Mouse (Mus musculus) intestine, postnatal 0 days (tissue): ENCODE measurements around the gene Slc22a12. TPM values are rescaled to one million over a fixed set of nuclear protein-coding genes. Genes with fewer than 3 reads are reported as not detected.

ENCODE experiments used
- ATAC-seq: fragments of 200-750 bp; cut with Nextera tagmentation; 2 replicates; pipeline ENCODE4 v1.8.0; 2017; ENCODE audit warnings: mild to moderate bottlenecking, moderate TSS enrichment, moderate library complexity
- H3K27ac ChIP-seq: fragments of 300-500 bp; sonication (generic); 2 replicates; pipeline ENCODE4 v1.5.1; 2014; ENCODE audit warnings: mild to moderate bottlenecking, low read depth, low read length, moderate library complexity
- H3K27me3 ChIP-seq: fragments of 300-500 bp; sonication (generic); replicated peaks from 2 replicates; pipeline ENCODE4 v1.6.1; 2014; ENCODE audit warnings: low read length, mixed read lengths; ENCODE audit not compliant: control insufficient read depth, insufficient read depth
- H3K36me3 ChIP-seq: fragments of 300-500 bp; sonication (generic); 2 replicates; pipeline ENCODE4 v1.6.1; 2014; ENCODE audit warnings: mild to moderate bottlenecking, moderate library complexity; ENCODE audit not compliant: control insufficient read depth, insufficient read depth
- H3K4me1 ChIP-seq: fragments of 300-500 bp; sonication (generic); replicated peaks from 2 replicates; pipeline ENCODE4 v1.6.1; 2014; ENCODE audit warnings: antibody characterized with exemption, low read length, mixed read lengths; ENCODE audit not compliant: control insufficient read depth, insufficient read depth
- H3K4me2 ChIP-seq: fragments of 300-500 bp; sonication (generic); replicated peaks from 2 replicates; pipeline ENCODE4 v1.6.1; 2014; ENCODE audit warnings: low read depth, mild to moderate bottlenecking, moderate library complexity
- H3K4me3 ChIP-seq: fragments of 300-500 bp; sonication (generic); 2 replicates; pipeline ENCODE4 v1.5.1; 2014; ENCODE audit warnings: low read depth, low read length
- H3K9ac ChIP-seq: fragments of 300-500 bp; sonication (generic); 2 replicates; pipeline ENCODE4 v1.6.1; 2014; ENCODE audit warnings: mild to moderate bottlenecking, low read depth, low read length
- H3K9me3 ChIP-seq: fragments of 300-500 bp; sonication (generic); 2 replicates; pipeline ENCODE4 v1.6.1; 2016; ENCODE audit warnings: mixed run types; ENCODE audit not compliant: control insufficient read depth
- CTCF ChIP-seq: sonication (generic); IDR thresholded peaks from 2 replicates; pipeline ENCODE4 v1.5.1; 2016; ENCODE audit warnings: low read depth, mild to moderate bottlenecking, control low read depth, antibody characterized with exemption, moderate library complexity
- WGBS: fragments of 180-500 bp; shearing (Covaris S2); extraction: QIAGEN DNeasy Blood & Tissue Kit; methylation state at CpG from one replicate; pipeline ENCODE4 v1.1.7; 2014; 5-methylcytosine and 5-hydroxymethylcytosine counted together
- polyA plus RNA-seq: library from polyadenylated mRNA; unstranded; fragments of >200 nt; fragmentation: Nextera tagmentation; extraction: Ambion mirVana; gene quantifications from 2 replicates; pipeline ENCODE4 v1.2.1, GENCODE M21; 2015

The Slc22a12 gene
- polyA plus RNA-seq, 1 experiment from 2014 or later: not detected

DNA sequence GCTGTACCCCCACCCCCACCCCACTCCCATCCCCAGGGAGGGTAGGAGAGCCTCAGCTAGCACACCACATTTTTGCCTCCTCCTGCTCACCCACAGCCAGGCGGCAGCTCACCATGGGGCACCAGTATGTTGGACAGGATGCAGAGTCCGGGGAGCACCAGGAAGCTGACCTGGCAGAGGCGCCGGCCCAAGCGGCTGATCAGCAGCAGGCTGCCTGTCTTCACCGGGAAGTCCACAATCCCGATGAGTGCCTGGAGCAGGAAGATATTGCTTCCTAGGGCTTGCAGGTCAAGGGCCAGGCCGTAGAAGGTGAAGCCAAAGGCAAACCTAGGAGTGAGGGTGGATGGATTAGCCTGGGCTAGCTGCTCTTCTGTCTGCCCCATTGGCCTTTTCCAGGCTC lies 5.3 kb downstream of the Slc22a12 start:
- Histone ChIP-seq H3K27me3 (peaks cover 15% of the 10 kb centered on the region), H3K4me3 (no peak overlapping the region), H3K4me1 (no peaks in the 10 kb centered on the region), H3K36me3 (no peaks in the 10 kb centered on the region), H3K27ac (no peak overlapping the region), H3K9me3 (no peaks in the 10 kb centered on the region), H3K4me2 (no peak overlapping the region), H3K9ac (no peak overlapping the region)
- TF ChIP-seq CTCF: no peak
- no peak for ATAC-seq
- 65% methylated on average over 8 of the region's 8 CpGs for WGBS

DNA sequence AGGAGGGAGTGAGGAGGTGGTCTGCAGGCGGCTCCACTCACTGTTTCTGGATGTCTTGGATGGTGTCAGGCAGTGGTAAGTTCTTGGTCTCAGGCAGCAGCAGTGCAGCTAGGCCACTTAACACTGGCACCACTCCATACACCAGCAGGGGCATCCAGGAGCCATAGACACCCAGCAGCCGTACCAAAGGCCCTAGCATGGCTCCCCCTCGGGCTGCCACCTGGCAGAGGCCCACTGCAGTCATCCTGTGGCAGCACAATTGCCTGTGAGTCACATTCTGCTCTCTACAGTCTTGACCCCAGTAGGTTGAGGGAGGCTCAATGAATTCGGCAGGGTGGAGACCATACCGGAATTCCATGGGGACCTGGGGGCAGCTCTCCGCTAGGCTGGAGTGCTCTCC lies 6.1 kb downstream of the Slc22a12 start:
- H3K4me3 ChIP-seq: no peak overlapping the region
- WGBS: 80% methylated on average over 6 of the region's 6 CpGs
- no peak for ATAC-seq
- H3K4me1 ChIP-seq: no peaks in the 10 kb centered on the region
- H3K9ac ChIP-seq: no peak overlapping the region
- no peaks in the 10 kb centered on the region for H3K36me3 ChIP-seq
- peaks cover 23% of the 10 kb centered on the region for H3K27me3 ChIP-seq
- no peak overlapping the region for H3K4me2 ChIP-seq
- no peaks in the 10 kb centered on the region for H3K9me3 ChIP-seq
- no peak overlapping the region for H3K27ac ChIP-seq
- TF ChIP-seq CTCF: no peak

DNA sequence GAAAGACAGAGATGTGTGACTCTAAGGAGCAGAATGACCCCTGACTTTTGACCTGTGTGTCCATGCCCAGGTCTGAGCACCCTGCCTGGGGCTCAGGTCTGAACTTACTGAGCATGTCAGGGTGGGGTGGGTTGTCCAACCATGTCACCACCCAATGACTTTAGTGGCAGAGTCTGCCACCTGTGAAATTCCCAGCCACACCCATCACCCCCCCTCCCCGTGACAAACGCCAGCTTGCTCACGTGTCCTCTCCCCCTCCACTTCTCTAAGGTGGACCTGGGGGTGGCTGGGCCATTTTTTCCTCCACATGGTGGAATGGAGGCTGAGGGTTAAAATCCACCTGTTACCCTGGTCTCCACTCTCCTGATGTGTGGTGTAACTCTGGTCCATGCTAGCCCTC lies 6.6 kb downstream of the Slc22a12 start:
- Histone ChIP-seq H3K4me2 (no peak overlapping the region), H3K9me3 (no peaks in the 10 kb centered on the region), H3K4me1 (no peaks in the 10 kb centered on the region), H3K27ac (no peak overlapping the region), H3K9ac (no peak overlapping the region), H3K36me3 (no peaks in the 10 kb centered on the region), H3K27me3 (peaks cover 28% of the 10 kb centered on the region), H3K4me3 (no peak overlapping the region)
- WGBS: 43% methylated on average over 3 of the region's 3 CpGs
- no peak for TF ChIP-seq CTCF
- no peak for ATAC-seq

DNA sequence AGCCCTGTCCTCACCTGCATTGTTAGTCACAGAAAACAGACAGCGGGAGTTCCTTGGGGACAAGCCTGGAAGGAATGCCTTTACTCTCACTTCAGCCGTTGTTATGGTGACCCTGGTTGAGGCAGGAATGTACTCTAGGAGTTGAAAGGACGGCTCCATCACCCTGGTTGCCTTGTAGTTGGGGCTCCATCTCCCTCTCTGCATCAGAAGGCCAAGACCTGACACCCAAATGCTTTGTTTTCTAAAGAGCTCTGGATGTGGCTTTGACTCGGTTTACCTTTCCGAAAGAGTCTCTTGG lies 8.8 kb downstream of the Slc22a12 start:
- no peaks in the 10 kb centered on the region for H3K9me3 ChIP-seq
- no peak overlapping the region for H3K9ac ChIP-seq
- H3K4me1 ChIP-seq: no peaks in the 10 kb centered on the region
- no peaks in the 10 kb centered on the region for H3K36me3 ChIP-seq
- 59% methylated on average over 5 of the region's 5 CpGs for WGBS
- no peak for ATAC-seq
- peaks cover 47% of the 10 kb centered on the region for H3K27me3 ChIP-seq
- H3K4me2 ChIP-seq: no peak overlapping the region
- H3K4me3 ChIP-seq: no peak overlapping the region
- no peak for TF ChIP-seq CTCF
- no peak overlapping the region for H3K27ac ChIP-seq

DNA sequence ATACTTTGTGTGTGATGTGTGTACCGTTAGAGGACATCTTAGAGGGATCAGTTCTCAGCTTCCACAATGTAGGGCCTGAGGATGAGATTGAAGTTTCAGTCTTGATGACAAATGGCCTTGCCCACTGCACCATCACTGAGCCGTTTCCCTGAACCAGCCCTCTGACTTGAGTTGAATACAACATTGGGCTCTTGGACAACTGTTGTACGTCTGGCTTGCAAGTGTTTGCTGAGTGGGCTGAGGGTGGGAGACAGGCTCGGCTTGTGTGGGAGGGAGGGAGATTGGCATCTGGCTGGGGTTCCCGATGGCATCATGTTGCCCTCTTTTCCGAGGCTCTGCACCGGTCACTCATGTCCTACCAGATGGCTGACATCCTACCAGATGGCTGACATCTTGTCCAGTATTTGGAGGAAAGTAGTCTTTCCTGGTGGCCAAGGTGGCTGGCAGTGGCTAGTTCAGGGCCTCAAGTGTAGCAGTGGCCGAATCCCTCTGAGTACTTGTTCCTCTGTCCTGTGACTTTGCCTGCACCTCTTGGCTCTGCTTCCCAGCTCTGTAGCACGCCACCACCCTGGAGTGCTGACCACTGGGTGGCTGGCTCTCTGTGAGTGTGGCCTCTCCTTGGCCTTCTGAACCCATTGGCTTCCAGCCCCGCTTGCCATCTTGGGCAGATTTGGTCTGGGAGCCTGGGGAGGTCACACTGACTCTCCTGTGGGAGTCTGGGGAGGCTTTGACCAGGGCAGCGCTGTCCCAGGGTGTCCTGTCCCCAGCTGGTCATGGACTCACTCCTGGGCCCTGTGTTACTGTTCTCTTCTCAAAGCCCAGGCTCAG lies 9.3 kb downstream of the Slc22a12 start:
- Histone ChIP-seq H3K4me3 (no peak overlapping the region), H3K27me3 (peaks cover 53% of the 10 kb centered on the region), H3K9ac (no peak overlapping the region), H3K4me2 (no peak overlapping the region), H3K36me3 (no peaks in the 10 kb centered on the region), H3K4me1 (no peaks in the 10 kb centered on the region), H3K9me3 (no peaks in the 10 kb centered on the region), H3K27ac (no peak overlapping the region)
- WGBS: 80% methylated on average over 11 of the region's 11 CpGs
- ATAC-seq: no peak
- TF ChIP-seq CTCF: no peak

DNA sequence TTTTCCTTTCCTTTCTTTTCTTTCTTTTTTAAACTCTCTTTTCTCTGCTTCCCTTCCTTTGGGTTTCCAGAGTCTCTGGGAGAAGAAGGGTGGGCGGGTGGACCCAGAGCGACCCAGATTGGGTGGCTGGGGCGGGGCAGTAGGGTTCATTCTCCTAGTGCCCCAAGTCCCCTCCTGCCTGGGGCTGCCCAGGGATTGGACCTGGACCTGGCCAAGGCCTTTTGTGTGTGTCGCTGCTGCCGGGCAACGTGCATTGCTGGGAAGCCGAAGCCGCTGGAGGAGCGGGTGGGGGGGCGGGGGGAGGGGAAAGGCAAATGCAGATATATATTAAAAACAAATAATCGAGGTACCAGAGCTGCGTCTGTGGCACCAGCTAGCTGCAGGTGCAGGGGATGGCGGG lies 10.2 kb downstream of the Slc22a12 start:
- ATAC-seq: no peak
- peaks cover 53% of the 10 kb centered on the region for H3K27me3 ChIP-seq
- H3K9ac ChIP-seq: no peak overlapping the region
- H3K27ac ChIP-seq: no peak overlapping the region
- H3K4me1 ChIP-seq: no peaks in the 10 kb centered on the region
- H3K36me3 ChIP-seq: no peaks in the 10 kb centered on the region
- peak overlapping the region; percentile 68 for H3K4me2 ChIP-seq
- 0 out of 2 replicates have a peak overlapping the region, but pooled peaks have one; percentile 39 for H3K4me3 ChIP-seq
- WGBS: 13% methylated on average over 13 of the region's 13 CpGs
- H3K9me3 ChIP-seq: no peaks in the 10 kb centered on the region
- TF ChIP-seq CTCF: no peak
